17 mouse cellular contexts compared by ENCODE assay signal in the genomic region with DNA sequence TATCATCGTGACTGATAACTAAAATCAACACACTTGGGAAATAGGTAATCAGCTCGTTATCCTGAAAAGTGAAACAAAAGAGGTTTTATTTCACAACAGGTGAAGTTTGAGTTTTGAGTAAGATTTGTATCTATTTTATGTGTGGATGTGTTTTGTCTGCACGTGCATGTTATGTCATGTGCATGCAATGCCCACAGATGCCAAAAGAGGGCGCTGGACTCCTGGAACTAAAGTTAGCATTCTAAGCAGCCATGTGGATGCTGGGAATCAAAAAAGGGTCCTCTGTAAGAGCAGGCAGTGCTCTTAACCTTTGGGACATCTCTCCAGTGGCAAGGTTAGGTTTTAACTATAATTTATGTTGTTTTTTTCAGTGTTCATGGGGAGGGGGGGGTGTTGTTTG. TPM values are rescaled to one million over a fixed set of nuclear protein-coding genes. Genes with fewer than 3 reads are reported as not detected.
DNase-seq lines count a peak whose midpoint lies in the region; ATAC-seq and TF ChIP-seq lines count a peak whose summit lies in the region.
"Had no signal": no experiment of that assay in that cellular context is flagged by ENCODE, and none has a peak within 500 bp of the region (broad histone marks: within the 10 kb centered on the region; RNA-seq: fewer than 3 reads in every experiment).

No protein-coding gene starts in this region.

- 0 out of 4 replicates have a peak, but pooled peaks cover 0 to 2% of the 10 kb centered on the region in 2 experiments for H3K4me1 ChIP-seq in liver, embryonic 14.5 days (replicated peaks; ENCODE audit: control insufficient read depth in 2 of 2, insufficient read depth in 2 of 2, low read length in 1 of 2)
- no peaks in the 10 kb centered on the region; the same call in 1 of the 2 replicates for H3K4me1 ChIP-seq in liver, embryonic 11.5 days (replicated peaks; ENCODE audit: control insufficient read depth, insufficient read depth, low read length)
- peaks cover 4% of the 10 kb centered on the region for H3K4me1 ChIP-seq in E14TG2a.4 (replicated peaks; ENCODE audit: low read depth, low read length)

- TF ChIP-seq CTCF in gastrocnemius, adult 2 months (IDR thresholded peaks at IDR 0.05): peak; percentile 5; the same call in 1 of the 2 replicates
- TF ChIP-seq CTCF in liver, embryonic 14.5 days (IDR thresholded peaks at IDR 0.05; ENCODE audit: low read depth): peak; percentile 49
- peak; percentile 67 for TF ChIP-seq CTCF in E14TG2a.4 (conservative IDR thresholded peaks at IDR 0.05; ENCODE audit: low read length)

- H3K27me3 ChIP-seq in liver, embryonic 14.5 days (ENCODE audit: control insufficient read depth, insufficient read depth, low read length): no peaks in the 10 kb centered on the region
- no peaks in the 10 kb centered on the region for H3K27me3 ChIP-seq in liver, embryonic 11.5 days (replicated peaks; ENCODE audit: control insufficient read depth, insufficient read depth, low read length)
- peaks cover 24% of the 10 kb centered on the region for H3K27me3 ChIP-seq in E14TG2a.4 (ENCODE audit: insufficient read depth, low read length)
- H3K27me3 ChIP-seq: liver, embryonic 13.5 days; midbrain, embryonic 15.5 days had no signal

- no peak overlapping the region for H3K4me3 ChIP-seq in gastrocnemius, adult 2 months
- H3K4me3 ChIP-seq in liver, embryonic 14.5 days (ENCODE audit: insufficient read depth in 1 of 2, low read depth in 2 of 2, low read length in 2 of 2): no peak overlapping the region
- H3K4me3 ChIP-seq in liver, embryonic 11.5 days (ENCODE audit: low read depth, low read length): no peak overlapping the region
- no peak overlapping the region for H3K4me3 ChIP-seq in E14TG2a.4 (replicated peaks; ENCODE audit: low read length)
- H3K4me3 ChIP-seq: liver, embryonic 13.5 days; midbrain, embryonic 15.5 days had no signal

- no peak overlapping the region for H3K27ac ChIP-seq in gastrocnemius, adult 2 months
- H3K27ac ChIP-seq in liver, embryonic 14.5 days: no peak overlapping the region
- no peak overlapping the region for H3K27ac ChIP-seq in liver, embryonic 11.5 days (ENCODE audit: low read depth, low read length)
- H3K27ac ChIP-seq: liver, embryonic 13.5 days; midbrain, embryonic 15.5 days had no signal

- H3K4me2 ChIP-seq in liver, embryonic 14.5 days (ENCODE audit: low read depth): no peak overlapping the region
- H3K4me2 ChIP-seq in liver, embryonic 11.5 days: no peak overlapping the region
- H3K4me2 ChIP-seq: liver, embryonic 13.5 days; midbrain, embryonic 15.5 days had no signal

- no peaks in the 10 kb centered on the region for H3K36me3 ChIP-seq in liver, embryonic 14.5 days (replicated peaks; ENCODE audit: control insufficient read depth, insufficient read depth, low read depth)
- no peaks in the 10 kb centered on the region for H3K36me3 ChIP-seq in liver, embryonic 11.5 days (ENCODE audit: control insufficient read depth, insufficient read depth, low read length)
- H3K36me3 ChIP-seq in E14TG2a.4 (ENCODE audit: insufficient read depth, low read length): no peaks in the 10 kb centered on the region
- H3K36me3 ChIP-seq: liver, embryonic 13.5 days; midbrain, embryonic 15.5 days had no signal

- DNase-seq in gastrocnemius, adult 2 months: no peak
- DNase-seq in gastrocnemius, adult 8-10 months (ENCODE audit: low spot score in 2 of 2): no peak
- no peak for DNase-seq in liver, embryonic 14.5 days (ENCODE audit: low read depth in 3 of 3, low spot score in 3 of 3)
- DNase-seq in liver, embryonic 11.5 days (ENCODE audit: low spot score): no peak
- peak; percentile 6 for DNase-seq in c-Kit-negative CD71-positive TER-119-positive erythroid progenitor cells, embryonic 14.5 days (ENCODE audit: low read depth, low spot score)
- DNase-seq in cerebellum, postnatal 4 days (ENCODE audit: low spot score in 2 of 2): no peak
- DNase-seq in layer of hippocampus, adult 8-10 months (ENCODE audit: low spot score in 2 of 2): no peak
- DNase-seq: cerebellum, postnatal 14 days; gastrocnemius, postnatal 36 days; kidney, adult 18-20 months; liver, embryonic 13.5 days had no signal

- ATAC-seq in liver, embryonic 14.5 days (ENCODE audit: insufficient read depth): no peak
- ATAC-seq in liver, embryonic 11.5 days (replicated peaks; ENCODE audit: low FRiP score): no peak
- ATAC-seq: forebrain, embryonic 14.5 days; midbrain, embryonic 15.5 days; Patski had no signal

- TF ChIP-seq EP300 in liver, embryonic 14.5 days (IDR thresholded peaks at IDR 0.05; ENCODE audit: low read depth): no peak

- no peak overlapping the region for H3K9ac ChIP-seq in liver, embryonic 14.5 days (replicated peaks)
- no peak overlapping the region for H3K9ac ChIP-seq in liver, embryonic 11.5 days (ENCODE audit: low read depth, low read length)
- H3K9ac ChIP-seq: liver, embryonic 13.5 days; midbrain, embryonic 15.5 days had no signal

- 58% methylated on average over 4 of the region's 4 CpGs for WGBS in liver, embryonic 14.5 days (ENCODE audit: insufficient replicate concordance)
- WGBS in liver, embryonic 11.5 days: 69% methylated on average over 4 of the region's 4 CpGs

- H3K9me3 ChIP-seq in liver, embryonic 14.5 days (ENCODE audit: control insufficient read depth, low read length): no peaks in the 10 kb centered on the region
- H3K9me3 ChIP-seq in liver, embryonic 11.5 days (ENCODE audit: control insufficient read depth, low read length): no peaks in the 10 kb centered on the region
- no peaks in the 10 kb centered on the region for H3K9me3 ChIP-seq in E14TG2a.4 (ENCODE audit: low read length)
- H3K9me3 ChIP-seq: liver, embryonic 13.5 days; midbrain, embryonic 15.5 days had no signal

- intact Hi-C loops in gastrocnemius, adult 2 months (cut with DNase I): no loop called here

RNA-seq across cellular contexts. Expression of a gene that starts 26.0 kb away (rescaled TPM):
- total RNA-seq in gastrocnemius, adult 2 months (2021): 1 to 10 TPM in 1 of 2 experiments, under 1 TPM in 1; 0.48 to 1.9 TPM
- total RNA-seq in gastrocnemius, adult 8-10 months (2022): 1 to 10 TPM in 3 of 4 experiments, under 1 TPM in 1; 0.97 to 3.9 (median 2.4) TPM
- 0.02 and 0.04 TPM in 2 replicates for polyA plus RNA-seq in liver, embryonic 14.5 days (2012; rRNA removed)
- polyA plus RNA-seq in liver, embryonic 14.5 days (2014; fragmentation: Nextera tagmentation; extraction: Ambion mirVana): 0.06 and 0.09 TPM in 2 replicates
- polyA plus RNA-seq in liver, embryonic 11.5 days (2014; fragmentation: Nextera tagmentation; extraction: Ambion mirVana): 0.11 and 0.12 TPM in 2 replicates
- under 1 TPM in 2 of 4 experiments, not detected in 2; 0.16 to 0.36 TPM for total RNA-seq in layer of hippocampus, adult 8-10 months (2022)
- polyA plus RNA-seq: hindbrain, embryonic 11.5 days; neural tube, embryonic 11.5 days had no signal

RNA-seq across cellular contexts. Expression of a gene that starts 53.3 kb away (rescaled TPM):
- not detected for total RNA-seq in gastrocnemius, adult 2 months (2021)
- not detected for total RNA-seq in gastrocnemius, adult 8-10 months (2022)
- 0.02 and 0.09 TPM in 2 replicates for polyA plus RNA-seq in liver, embryonic 14.5 days (2012; rRNA removed)
- 0.05 and 0.08 TPM in 2 replicates for polyA plus RNA-seq in liver, embryonic 14.5 days (2014; fragmentation: Nextera tagmentation; extraction: Ambion mirVana)
- polyA plus RNA-seq in liver, embryonic 11.5 days (2014; fragmentation: Nextera tagmentation; extraction: Ambion mirVana): 0.70 and 0.71 TPM in 2 replicates
- 100 to 1,000 TPM; 118 to 128 (median 123) TPM for total RNA-seq in layer of hippocampus, adult 8-10 months (2022)
- total RNA-seq: gastrocnemius, postnatal 36 days had no signal

Comparison
In these comparisons a context has a peak if more than half of its experiments do, and no peak if none do; other contexts are left out.
1. CTCF ChIP-seq: peak in every context shown above with its lines; median percentile 67 in E14TG2a.4; 49 in liver, embryonic 14.5 days; 5 in gastrocnemius, adult 2 months.
2. RNA of a gene that starts 53.3 kb away (total RNA-seq): 118 to 128 TPM in layer of hippocampus, adult 8-10 months; not detected in gastrocnemius, adult 8-10 months and not detected in gastrocnemius, adult 2 months; every median in the first group is over 10 times any median in the second.